Mouse (Mus musculus) embryonic facial prominence, embryonic 13.5 days (tissue): ENCODE results near the gene Kank1. TPM values are rescaled to one million over a fixed set of nuclear protein-coding genes. Genes with fewer than 3 reads are reported as not detected.
A peak's percentile ranks its signal among the peaks of the same experiment; 100 is the strongest.

ENCODE experiments used
- ATAC-seq: fragments of 200-750 bp; cut with Nextera tagmentation; 2 replicates; pipeline ENCODE4 v1.8.0; 2017; ENCODE audit warnings: low read depth; ENCODE audit not compliant: insufficient number of reproducible peaks, insufficient read depth, low FRiP score, low TSS enrichment
- H3K27ac ChIP-seq: fragments of 300-500 bp; sonication (generic); 2 replicates; pipeline ENCODE4 v1.5.1; 2015; ENCODE audit warnings: moderate library complexity, mild to moderate bottlenecking, inconsistent platforms
- H3K27me3 ChIP-seq: fragments of 300-500 bp; sonication (generic); 2 replicates; pipeline ENCODE4 v1.6.1; 2015; ENCODE audit warnings: mild to moderate bottlenecking, inconsistent platforms
- H3K36me3 ChIP-seq: fragments of 300-500 bp; sonication (generic); 2 replicates; pipeline ENCODE4 v1.6.1; 2015; ENCODE audit warnings: mild to moderate bottlenecking, inconsistent platforms
- H3K4me1 ChIP-seq: fragments of 300-500 bp; sonication (generic); 2 replicates; pipeline ENCODE4 v1.6.1; 2015; ENCODE audit warnings: inconsistent platforms
- H3K4me2 ChIP-seq: fragments of 300-500 bp; sonication (generic); 2 replicates; pipeline ENCODE4 v1.6.1; 2015; ENCODE audit warnings: moderate library complexity, mild to moderate bottlenecking, inconsistent platforms
- H3K4me3 ChIP-seq: fragments of 300-500 bp; sonication (generic); 2 replicates; pipeline ENCODE4 v1.5.1; 2015; ENCODE audit warnings: mild to moderate bottlenecking, inconsistent platforms
- H3K9ac ChIP-seq: fragments of 300-500 bp; sonication (generic); 2 replicates; pipeline ENCODE4 v1.6.1; 2015; ENCODE audit warnings: mild to moderate bottlenecking, inconsistent platforms
- H3K9me3 ChIP-seq: fragments of 300-500 bp; sonication (generic); 2 replicates; pipeline ENCODE4 v1.6.1; 2016; ENCODE audit warnings: inconsistent platforms
- WGBS: fragments of 180-500 bp; shearing (Covaris S2); methylation state at CpG from one replicate; pipeline ENCODE4 v1.1.7; 2015; ENCODE audit warnings: mixed read lengths; 5-methylcytosine and 5-hydroxymethylcytosine counted together
- polyA plus RNA-seq: library from polyadenylated mRNA; unstranded; fragments of >200 nt; fragmentation: Nextera tagmentation; extraction: Ambion mirVana; gene quantifications from 2 replicates; pipeline ENCODE4 v1.2.1, GENCODE M21; 2015

Gene Kank1
- polyA plus RNA-seq, 1 experiment from 2014 or later: 22.0 TPM

DNA sequence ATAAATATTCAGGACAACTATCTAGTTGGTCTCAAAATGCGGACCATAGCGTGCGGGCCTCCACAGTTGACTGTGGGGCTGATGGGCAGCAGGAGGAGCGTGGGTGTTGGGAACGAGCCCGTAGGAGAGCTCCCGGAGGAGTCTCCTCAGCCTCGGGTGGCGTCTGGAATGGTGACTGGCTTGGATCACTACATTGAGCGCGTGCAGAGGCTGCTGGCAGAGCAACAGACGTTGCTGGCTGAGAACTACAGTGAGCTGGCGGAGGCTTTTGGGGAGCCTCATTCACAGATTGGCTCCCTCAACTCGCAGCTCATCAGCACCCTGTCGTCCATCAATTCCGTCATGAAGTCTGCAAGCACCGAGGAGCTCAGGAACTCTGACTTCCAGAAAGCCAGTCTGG is 174.6 kb downstream of the Kank1 start:
- Histone ChIP-seq H3K4me3 (no peak overlapping the region), H3K27ac (no peak overlapping the region), H3K9ac (no peak overlapping the region), H3K9me3 (no peaks in the 10 kb centered on the region; the same call in 1 of the 2 replicates), H3K4me2 (peak overlapping the region; percentile 24; the same call in 1 of the 2 replicates), H3K36me3 (peaks cover 33% of the 10 kb centered on the region), H3K4me1 (peaks cover 47% of the 10 kb centered on the region), H3K27me3 (no peaks in the 10 kb centered on the region)
- WGBS: 89% methylated on average over 17 of the region's 17 CpGs
- no peak for ATAC-seq

DNA sequence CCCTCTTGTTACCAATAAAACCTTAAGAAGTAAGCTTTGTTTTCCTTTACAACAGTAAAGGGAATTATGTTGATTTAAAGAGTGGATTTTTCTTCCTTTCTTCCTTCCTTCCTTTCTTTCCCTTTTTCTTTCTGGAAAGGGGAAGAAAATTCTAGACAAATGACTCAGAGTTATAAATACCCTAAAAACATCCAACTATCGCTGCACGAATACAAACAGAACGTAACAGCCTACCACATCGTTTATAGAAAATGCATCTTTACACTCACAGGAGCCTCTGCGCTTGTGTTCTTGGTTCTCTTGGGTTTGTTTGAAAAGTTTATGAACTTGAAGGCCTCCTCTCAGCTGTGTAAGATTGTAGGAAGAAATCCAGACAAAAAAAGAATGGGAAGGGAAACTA is 178.7 kb downstream of the Kank1 start:
- Histone ChIP-seq H3K4me2 (no peak overlapping the region), H3K27me3 (no peaks in the 10 kb centered on the region), H3K36me3 (peaks cover 19% of the 10 kb centered on the region), H3K9ac (no peak overlapping the region), H3K4me1 (peaks cover 33% of the 10 kb centered on the region), H3K4me3 (no peak overlapping the region), H3K9me3 (no peaks in the 10 kb centered on the region; the same call in 1 of the 2 replicates), H3K27ac (peak overlapping the region; percentile 48)
- 44% methylated on average over 5 of the region's 5 CpGs for WGBS
- ATAC-seq: no peak

DNA sequence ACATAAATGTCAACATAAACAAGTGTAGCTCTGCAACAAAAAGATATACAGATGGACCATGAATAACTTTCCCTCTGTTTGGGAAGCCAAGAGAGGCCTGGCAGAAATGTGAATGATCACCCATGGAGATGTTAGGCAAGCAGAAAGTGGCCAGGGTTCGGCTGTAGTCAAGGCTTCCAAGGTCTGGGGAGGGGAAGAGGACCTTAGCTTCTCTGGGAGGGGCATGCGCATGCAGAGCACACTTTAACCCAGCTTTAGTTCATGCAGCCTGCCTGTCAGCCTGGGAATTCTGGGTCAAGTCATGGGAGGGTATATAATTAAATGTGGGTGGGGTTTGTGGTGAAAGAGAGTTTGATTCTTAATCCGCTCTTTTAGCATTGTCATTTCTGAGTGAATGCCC is 180.9 kb downstream of the Kank1 start:
- Histone ChIP-seq H3K4me1 (peaks cover 33% of the 10 kb centered on the region), H3K9me3 (no peaks in the 10 kb centered on the region), H3K27ac (no peak overlapping the region), H3K4me2 (no peak overlapping the region), H3K4me3 (no peak overlapping the region), H3K27me3 (no peaks in the 10 kb centered on the region), H3K36me3 (peaks cover 3% of the 10 kb centered on the region; the same call in 1 of the 2 replicates), H3K9ac (no peak overlapping the region)
- ATAC-seq: no peak
- WGBS: 70% methylated on average over 3 of the region's 3 CpGs

DNA sequence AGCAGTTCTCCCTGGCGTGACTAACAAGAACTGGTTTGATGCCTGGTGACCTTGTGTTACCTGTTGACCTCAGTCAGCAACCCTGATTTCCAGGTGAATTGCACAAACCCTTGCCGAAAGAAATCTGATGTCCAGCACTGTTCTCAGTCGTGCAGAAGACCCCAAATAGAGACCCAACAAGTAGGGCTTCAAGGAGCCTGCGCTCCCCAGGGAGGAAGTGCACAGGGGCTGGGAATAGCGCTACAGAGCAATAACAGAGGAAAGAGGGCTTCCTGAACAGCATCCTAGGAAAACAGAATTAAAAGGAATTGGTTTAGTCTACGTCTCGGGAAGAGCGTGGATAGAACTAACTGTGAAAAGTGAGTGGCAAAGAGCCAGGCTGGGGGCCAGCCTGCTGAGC is 183.2 kb downstream of the Kank1 start:
- WGBS: 65% methylated on average over 8 of the region's 8 CpGs
- Histone ChIP-seq H3K27me3 (no peaks in the 10 kb centered on the region), H3K4me3 (no peak overlapping the region), H3K4me1 (peaks cover 20% of the 10 kb centered on the region), H3K4me2 (no peak overlapping the region), H3K9me3 (no peaks in the 10 kb centered on the region), H3K27ac (no peak overlapping the region), H3K9ac (no peak overlapping the region), H3K36me3 (peaks cover 17% of the 10 kb centered on the region; the same call in 1 of the 2 replicates)
- no peak for ATAC-seq

DNA sequence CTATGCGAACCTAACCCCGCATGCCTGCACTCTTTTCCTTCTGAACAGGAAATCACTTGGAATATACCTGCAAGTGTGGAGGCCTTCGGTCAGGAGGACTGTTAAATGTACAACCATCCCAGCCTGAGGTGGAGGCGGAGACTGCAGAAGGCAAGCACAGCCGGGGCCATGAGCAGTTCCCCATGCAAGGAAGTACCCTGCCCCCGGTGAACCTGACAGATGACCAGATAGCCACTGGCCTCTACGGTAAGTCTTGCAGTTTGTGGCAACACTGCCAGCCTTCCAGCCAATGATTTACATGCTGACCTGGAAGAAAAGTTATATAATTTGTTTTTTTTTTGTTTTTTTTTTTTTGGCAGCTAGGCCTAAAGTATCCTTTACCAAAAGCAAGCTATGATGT is 185.3 kb downstream of the Kank1 start:
- Histone ChIP-seq H3K27ac (no peak overlapping the region), H3K27me3 (no peaks in the 10 kb centered on the region), H3K4me1 (peaks cover 8% of the 10 kb centered on the region; the same call in 1 of the 2 replicates), H3K4me2 (no peak overlapping the region), H3K4me3 (no peak overlapping the region), H3K9ac (no peak overlapping the region), H3K9me3 (no peaks in the 10 kb centered on the region), H3K36me3 (peaks cover 28% of the 10 kb centered on the region; the same call in 1 of the 2 replicates)
- ATAC-seq: no peak
- 79% methylated on average over 7 of the region's 7 CpGs for WGBS

DNA sequence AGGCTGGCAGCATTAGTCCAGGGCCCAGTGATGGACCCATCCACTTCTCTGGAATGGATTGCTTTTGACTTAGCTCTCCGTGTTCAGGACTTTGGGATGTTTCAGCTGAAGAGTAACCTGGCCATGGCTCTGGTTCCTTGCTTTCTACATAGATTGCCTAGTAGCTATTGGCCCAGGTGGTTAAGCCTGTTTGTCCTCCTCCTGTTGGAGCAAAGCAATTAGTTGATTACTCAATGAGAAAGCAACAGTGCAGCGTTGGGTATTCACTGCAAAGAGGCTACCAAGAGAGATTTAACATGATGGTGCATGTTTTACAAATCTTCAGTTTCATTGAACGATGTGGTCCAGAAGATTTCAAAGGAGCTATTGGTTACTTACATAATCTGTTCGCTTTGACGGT is 186.6 kb downstream of the Kank1 start:
- Histone ChIP-seq H3K27ac (no peak overlapping the region), H3K27me3 (no peaks in the 10 kb centered on the region), H3K4me2 (no peak overlapping the region), H3K36me3 (peaks cover 36% of the 10 kb centered on the region), H3K4me1 (peaks cover 5% of the 10 kb centered on the region; the same call in 1 of the 2 replicates), H3K9ac (no peak overlapping the region), H3K4me3 (no peak overlapping the region), H3K9me3 (no peaks in the 10 kb centered on the region)
- no peak for ATAC-seq
- WGBS: 77% methylated on average over 5 of the region's 5 CpGs

DNA sequence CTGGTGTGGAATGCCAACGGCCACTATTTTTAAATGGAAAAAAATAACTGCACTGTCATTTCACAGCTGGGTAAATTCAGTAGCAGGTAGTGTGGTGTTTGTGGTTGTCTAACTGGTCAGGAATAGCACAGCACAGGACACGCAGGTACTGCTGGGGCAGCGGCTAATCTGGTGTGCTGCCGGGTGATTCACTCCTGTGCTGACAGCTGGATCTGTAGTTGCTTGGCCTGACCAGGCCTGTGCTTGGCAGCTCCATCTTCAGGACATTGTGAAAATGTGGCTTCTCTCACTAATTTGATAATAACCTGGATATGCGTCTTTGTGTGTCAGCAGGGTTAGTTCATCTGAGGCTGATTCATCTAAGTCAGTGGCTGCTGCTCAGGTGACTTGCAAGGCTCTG is 189.7 kb downstream of the Kank1 start:
- Histone ChIP-seq H3K27me3 (no peaks in the 10 kb centered on the region), H3K27ac (no peak overlapping the region), H3K9ac (no peak overlapping the region), H3K36me3 (peaks cover 54% of the 10 kb centered on the region), H3K4me2 (no peak overlapping the region), H3K9me3 (no peaks in the 10 kb centered on the region), H3K4me1 (no peaks in the 10 kb centered on the region), H3K4me3 (no peak overlapping the region)
- WGBS: 80% methylated on average over 5 of the region's 5 CpGs
- no peak for ATAC-seq

DNA sequence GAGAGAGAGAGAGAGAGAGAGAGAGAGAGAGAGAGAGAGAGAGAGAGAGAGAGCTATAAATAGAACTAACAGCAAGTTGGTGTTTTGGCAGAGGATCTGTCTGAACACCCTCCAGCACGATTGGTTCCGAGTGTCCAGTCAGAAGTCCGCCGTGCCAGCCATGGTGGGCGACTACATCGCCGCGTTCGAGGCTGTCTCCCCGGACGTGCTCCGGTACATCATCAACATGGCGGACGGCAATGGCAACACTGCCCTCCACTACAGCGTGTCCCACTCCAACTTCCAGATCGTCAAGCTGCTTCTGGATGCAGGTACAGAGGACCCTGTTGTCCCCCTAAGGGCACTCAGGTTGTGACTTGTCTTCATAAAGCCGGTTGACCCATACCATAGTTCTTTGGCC is 191.1 kb downstream of the Kank1 start:
- Histone ChIP-seq H3K4me2 (no peak overlapping the region), H3K27ac (no peak overlapping the region), H3K4me1 (no peaks in the 10 kb centered on the region), H3K9ac (no peak overlapping the region), H3K9me3 (no peaks in the 10 kb centered on the region), H3K36me3 (peaks cover 56% of the 10 kb centered on the region), H3K4me3 (no peak overlapping the region), H3K27me3 (no peaks in the 10 kb centered on the region)
- 97% methylated on average over 17 of the region's 17 CpGs for WGBS
- no peak for ATAC-seq

DNA sequence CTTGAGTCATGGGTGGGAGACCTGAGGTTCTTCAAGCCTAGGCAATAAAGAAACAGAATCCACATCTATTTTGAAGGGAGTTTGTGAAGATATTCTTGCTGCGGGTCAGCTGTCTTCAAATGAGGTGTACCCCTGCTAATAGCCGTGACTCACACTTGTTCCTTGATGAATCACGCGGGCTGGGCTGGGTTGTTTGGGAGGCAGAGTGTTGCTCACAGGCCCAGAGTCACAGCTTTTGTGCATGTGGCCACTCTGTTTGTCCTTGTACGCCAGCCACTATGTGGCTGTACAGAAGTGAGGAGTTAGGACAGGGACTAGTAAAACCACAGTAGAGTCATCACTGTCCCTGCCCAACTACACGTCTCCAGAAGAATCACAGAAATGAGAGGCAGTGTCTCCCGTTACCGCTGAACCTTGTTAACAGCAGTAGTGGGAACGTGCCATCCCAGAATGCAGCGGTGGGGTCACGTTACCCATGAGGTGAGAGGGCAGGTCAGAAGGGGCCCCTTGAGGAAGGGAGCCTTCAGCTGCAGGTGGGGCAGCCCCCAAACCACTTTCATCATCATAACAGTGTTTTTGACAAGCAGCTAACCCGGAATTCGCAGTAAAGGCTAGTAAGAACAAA is 191.7 kb downstream of the Kank1 start:
- 80% methylated on average over 13 of the region's 13 CpGs for WGBS
- Histone ChIP-seq H3K27ac (no peak overlapping the region), H3K4me2 (no peak overlapping the region), H3K27me3 (no peaks in the 10 kb centered on the region), H3K4me1 (no peaks in the 10 kb centered on the region), H3K9ac (no peak overlapping the region), H3K36me3 (peaks cover 56% of the 10 kb centered on the region), H3K9me3 (no peaks in the 10 kb centered on the region), H3K4me3 (no peak overlapping the region)
- no peak for ATAC-seq

DNA sequence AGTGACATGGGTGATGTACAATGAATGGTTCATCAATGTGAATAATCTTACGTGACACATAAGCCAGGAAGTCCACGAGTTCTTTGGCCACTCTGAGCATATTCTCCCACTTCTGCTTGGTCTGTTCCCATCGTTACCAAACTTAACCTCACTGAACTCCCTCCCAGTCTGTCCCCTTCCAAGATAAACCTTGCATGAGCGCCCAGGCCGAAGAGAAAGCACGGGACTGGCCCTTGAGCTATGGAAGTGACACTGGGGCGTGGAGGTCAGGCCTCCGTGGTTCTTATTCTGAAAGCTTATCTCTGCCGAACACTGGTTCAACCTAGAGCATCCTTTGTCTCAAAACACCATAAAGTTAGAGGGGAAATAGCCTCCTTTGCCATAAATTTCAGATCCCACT is 194.7 kb downstream of the Kank1 start:
- WGBS: 74% methylated on average over 9 of the region's 9 CpGs
- H3K36me3 ChIP-seq: peaks cover 46% of the 10 kb centered on the region

DNA sequence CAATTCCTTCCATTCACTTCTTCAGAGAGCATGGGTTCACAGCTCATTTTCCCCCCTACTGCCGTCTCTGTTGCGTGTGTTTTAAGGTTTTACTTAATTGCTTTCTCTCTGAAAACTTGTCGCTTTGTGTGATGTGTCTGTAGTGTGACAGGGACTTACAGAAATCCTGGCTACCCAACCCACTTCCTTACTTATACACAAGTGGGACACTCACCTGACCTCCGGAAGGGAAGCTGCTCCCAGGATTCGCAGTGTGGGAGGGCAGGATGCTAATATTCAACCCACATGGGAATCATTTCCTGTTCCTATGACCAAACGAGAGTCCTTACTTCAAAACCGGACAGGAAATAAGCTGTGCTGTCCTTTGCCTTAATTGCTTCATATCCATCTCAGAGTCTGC is 195.1 kb downstream of the Kank1 start:
- Histone ChIP-seq H3K9ac (no peak overlapping the region), H3K4me1 (peaks cover 17% of the 10 kb centered on the region)

More for the DNA sequence above, 194.7 kb downstream of the Kank1 start:
- Histone ChIP-seq H3K9me3 (no peaks in the 10 kb centered on the region), H3K9ac (no peak overlapping the region), H3K27ac (no peak overlapping the region), H3K4me1 (peaks cover 15% of the 10 kb centered on the region), H3K4me3 (no peak overlapping the region), H3K4me2 (no peak overlapping the region), H3K27me3 (no peaks in the 10 kb centered on the region)
- no peak for ATAC-seq

DNA sequence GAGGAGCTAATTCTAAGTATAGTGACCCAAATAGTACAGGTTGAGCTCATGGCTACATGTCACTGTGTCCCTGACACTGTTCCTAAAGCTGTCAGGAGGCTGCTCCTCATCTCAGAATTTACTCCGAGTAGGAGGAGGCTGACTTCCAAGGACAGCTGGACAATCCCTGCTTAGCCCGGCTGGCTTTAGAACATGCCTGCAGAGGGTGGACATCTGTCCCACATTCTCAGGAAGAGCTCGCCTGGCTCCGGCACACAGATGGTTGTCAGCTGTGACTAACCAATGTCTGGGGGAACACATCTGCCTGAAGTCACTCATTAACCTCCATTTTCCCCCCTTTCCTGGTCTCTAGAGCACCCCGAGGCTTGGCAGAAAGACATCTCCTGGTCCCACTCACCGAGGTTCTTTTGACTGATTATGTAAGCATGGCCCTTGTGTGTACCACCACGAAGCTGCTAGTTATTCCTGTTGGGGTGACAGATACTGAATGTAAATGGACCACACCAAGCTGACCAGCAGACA is 196.5 kb downstream of the Kank1 start:
- no peak overlapping the region for H3K27ac ChIP-seq
- WGBS: 62% methylated on average over 7 of the region's 7 CpGs

More for the DNA sequence above, 195.1 kb downstream of the Kank1 start:
- Histone ChIP-seq H3K27ac (no peak overlapping the region), H3K4me3 (no peak overlapping the region), H3K9me3 (no peaks in the 10 kb centered on the region), H3K4me2 (no peak overlapping the region), H3K36me3 (peaks cover 42% of the 10 kb centered on the region), H3K27me3 (no peaks in the 10 kb centered on the region)
- 56% methylated on average over 7 of the region's 7 CpGs for WGBS
- ATAC-seq: no peak

More for the DNA sequence above, 196.5 kb downstream of the Kank1 start:
- H3K4me2 ChIP-seq: no peak overlapping the region
- H3K4me3 ChIP-seq: no peak overlapping the region
- ATAC-seq: no peak
- H3K9ac ChIP-seq: no peak overlapping the region
- H3K36me3 ChIP-seq: peaks cover 34% of the 10 kb centered on the region
- H3K4me1 ChIP-seq: peaks cover 24% of the 10 kb centered on the region
- no peaks in the 10 kb centered on the region for H3K9me3 ChIP-seq
- no peaks in the 10 kb centered on the region for H3K27me3 ChIP-seq
